Mouse (Mus musculus) kidney, postnatal 0 days (tissue): ENCODE measurements around the gene Rgs12. TPM values are rescaled to one million over a fixed set of nuclear protein-coding genes. Genes with fewer than 3 reads are reported as not detected.

ENCODE experiments used
- ATAC-seq: fragments of 200-750 bp; cut with Nextera tagmentation; replicated peaks from 2 replicates; pipeline ENCODE4 v1.8.0; 2017; ENCODE audit warnings: low read depth, moderate number of reproducible peaks, moderate TSS enrichment, moderate library complexity; ENCODE audit not compliant: low FRiP score
- DNase-seq: peaks from one replicate; pipeline ENCODE4 v3.0.0-alpha.2; 2016; ENCODE audit warnings: low spot score
- H3K27ac ChIP-seq: fragments of 300-500 bp; sonication (generic); 2 replicates; pipeline ENCODE4 v1.5.1; 2014; ENCODE audit warnings: mild to moderate bottlenecking
- H3K27me3 ChIP-seq: fragments of 300-500 bp; sonication (generic); 2 replicates; pipeline ENCODE4 v1.6.1; 2014; ENCODE audit warnings: low read length, mixed read lengths; ENCODE audit not compliant: insufficient read depth
- H3K36me3 ChIP-seq: fragments of 300-500 bp; sonication (generic); 2 replicates; pipeline ENCODE4 v1.6.1; 2014; ENCODE audit warnings: low read length, mixed read lengths; ENCODE audit not compliant: insufficient read depth
- H3K4me1 ChIP-seq: fragments of 300-500 bp; sonication (generic); replicated peaks from 2 replicates; pipeline ENCODE4 v1.6.1; 2014; ENCODE audit warnings: antibody characterized with exemption, low read length, mixed read lengths; ENCODE audit not compliant: insufficient read depth
- H3K4me2 ChIP-seq: fragments of 300-500 bp; sonication (generic); 2 replicates; pipeline ENCODE4 v1.6.1; 2014; ENCODE audit warnings: mild to moderate bottlenecking, low read length, moderate library complexity, mixed read lengths
- H3K4me3 ChIP-seq: fragments of 300-500 bp; sonication (generic); replicated peaks from 2 replicates; pipeline ENCODE4 v1.5.1; 2014; ENCODE audit warnings: low read depth, low read length
- H3K9ac ChIP-seq: fragments of 300-500 bp; sonication (generic); 2 replicates; pipeline ENCODE4 v1.6.1; 2014; ENCODE audit warnings: low read depth, low read length
- H3K9me3 ChIP-seq: fragments of 300-500 bp; sonication (generic); replicated peaks from 2 replicates; pipeline ENCODE4 v1.6.1; 2016; ENCODE audit warnings: low read length, inconsistent platforms, mixed read lengths
- CTCF ChIP-seq: IDR thresholded peaks from 2 replicates; pipeline ENCODE4 v1.5.1; 2016; ENCODE audit warnings: antibody characterized with exemption, low read depth, mild to moderate bottlenecking, moderate library complexity
- WGBS: fragments of 180-500 bp; shearing (Covaris S2); extraction: QIAGEN DNeasy Blood & Tissue Kit; methylation state at CpG from one replicate; pipeline ENCODE4 v1.1.7; 2014; 5-methylcytosine and 5-hydroxymethylcytosine counted together
- polyA plus RNA-seq: library from polyadenylated mRNA; unstranded; fragments of >200 nt; fragmentation: Nextera tagmentation; extraction: Ambion mirVana; gene quantifications from 2 replicates; pipeline ENCODE4 v1.2.1, GENCODE M21; 2015

Rgs12 gene
- polyA plus RNA-seq, 1 experiment from 2014 or later: 17.5 TPM

DNA sequence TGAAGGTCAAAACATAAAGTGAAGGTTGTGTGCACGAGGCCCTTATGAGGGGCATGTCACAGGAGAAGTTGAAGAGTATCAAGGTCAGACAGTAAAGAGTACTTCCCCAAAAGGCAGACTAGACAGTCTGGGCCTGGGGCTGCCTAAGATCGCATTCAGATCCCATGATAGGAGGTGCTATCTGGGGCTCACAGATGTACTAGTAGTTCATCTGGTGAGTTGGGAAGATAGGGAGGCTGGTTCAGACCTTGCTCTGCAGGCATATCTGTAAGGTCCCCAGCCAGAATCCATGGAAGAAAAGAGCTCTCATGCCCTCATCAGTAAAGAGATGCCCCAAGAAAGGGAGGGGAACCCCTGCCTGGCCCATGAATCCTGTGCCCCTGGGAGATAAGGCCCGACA, 30.5 kb upstream of the Rgs12 start:
- no peak overlapping the region for H3K4me3 ChIP-seq
- H3K9ac ChIP-seq: no peak overlapping the region
- H3K27ac ChIP-seq: no peak overlapping the region
- DNase-seq: no peak
- H3K4me1 ChIP-seq: no peaks in the 10 kb centered on the region
- TF ChIP-seq CTCF: no peak
- no peaks in the 10 kb centered on the region for H3K27me3 ChIP-seq
- no peaks in the 10 kb centered on the region for H3K36me3 ChIP-seq
- 78% methylated on average over 3 of the region's 3 CpGs for WGBS
- ATAC-seq: no peak
- no peak overlapping the region for H3K4me2 ChIP-seq
- H3K9me3 ChIP-seq: no peaks in the 10 kb centered on the region

DNA sequence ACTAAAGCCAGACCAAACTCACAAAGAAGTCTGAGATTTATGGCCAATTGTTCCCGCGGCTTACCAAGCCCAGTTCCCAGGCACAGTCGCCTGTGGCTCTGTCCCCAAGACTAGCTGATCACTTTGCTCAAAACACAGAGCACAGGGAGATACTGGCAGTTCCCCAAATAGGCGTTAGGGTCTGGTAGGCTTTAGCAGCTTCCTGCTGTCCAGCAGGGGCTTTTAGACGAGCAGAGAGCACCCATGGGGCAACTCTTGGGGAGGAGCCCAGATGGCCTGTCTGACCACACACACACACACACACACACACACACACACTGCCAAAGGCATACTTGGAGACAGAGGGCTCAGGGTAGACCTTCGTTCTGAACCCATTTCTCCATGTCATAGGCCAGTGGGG, 26.7 kb upstream of the Rgs12 start:
- TF ChIP-seq CTCF: no peak
- Histone ChIP-seq H3K4me1 (no peaks in the 10 kb centered on the region), H3K4me3 (no peak overlapping the region), H3K9ac (no peak overlapping the region), H3K27me3 (no peaks in the 10 kb centered on the region), H3K36me3 (no peaks in the 10 kb centered on the region), H3K27ac (no peak overlapping the region), H3K9me3 (no peaks in the 10 kb centered on the region), H3K4me2 (no peak overlapping the region)
- DNase-seq (no peak), ATAC-seq (no peak)
- 35% methylated on average over 6 of the region's 6 CpGs for WGBS

GRCm38 (mm10) chr5:34923920-34924319, 25.3 kb upstream of the Rgs12 start:
- Histone ChIP-seq H3K9ac (no peak overlapping the region), H3K4me3 (no peak overlapping the region), H3K27me3 (no peaks in the 10 kb centered on the region), H3K9me3 (no peaks in the 10 kb centered on the region), H3K4me2 (no peak overlapping the region), H3K36me3 (no peaks in the 10 kb centered on the region), H3K4me1 (no peaks in the 10 kb centered on the region), H3K27ac (no peak overlapping the region)
- ATAC-seq (no peak), DNase-seq (no peak)
- 95% methylated on average over 4 of the region's 4 CpGs for WGBS
- no peak for TF ChIP-seq CTCF

- ATAC-seq: no peak
- Histone ChIP-seq H3K4me1 (no peaks in the 10 kb centered on the region), H3K4me2 (no peak overlapping the region), H3K36me3 (no peaks in the 10 kb centered on the region), H3K9ac (no peak overlapping the region), H3K27me3 (no peaks in the 10 kb centered on the region), H3K27ac (no peak overlapping the region), H3K9me3 (no peaks in the 10 kb centered on the region), H3K4me3 (no peak overlapping the region)
- DNase-seq: no peak
- WGBS: 91% methylated on average over 7 of the region's 7 CpGs
- TF ChIP-seq CTCF: no peak
Observed at GRCm38 (mm10) chr5:34924519-34924918, 24.7 kb upstream of the Rgs12 start.

- Histone ChIP-seq H3K4me1 (peaks cover 15% of the 10 kb centered on the region; the same call in 1 of the 2 replicates), H3K9ac (no peak overlapping the region), H3K9me3 (no peaks in the 10 kb centered on the region), H3K27ac (no peak overlapping the region), H3K4me2 (no peak overlapping the region), H3K4me3 (no peak overlapping the region), H3K27me3 (no peaks in the 10 kb centered on the region), H3K36me3 (no peaks in the 10 kb centered on the region)
- ATAC-seq: no peak
- 83% methylated on average over 4 of the region's 4 CpGs for WGBS
- no peak for DNase-seq
- TF ChIP-seq CTCF: no peak
Observed at GRCm38 (mm10) chr5:34927648-34928047, 21.6 kb upstream of the Rgs12 start.

DNA sequence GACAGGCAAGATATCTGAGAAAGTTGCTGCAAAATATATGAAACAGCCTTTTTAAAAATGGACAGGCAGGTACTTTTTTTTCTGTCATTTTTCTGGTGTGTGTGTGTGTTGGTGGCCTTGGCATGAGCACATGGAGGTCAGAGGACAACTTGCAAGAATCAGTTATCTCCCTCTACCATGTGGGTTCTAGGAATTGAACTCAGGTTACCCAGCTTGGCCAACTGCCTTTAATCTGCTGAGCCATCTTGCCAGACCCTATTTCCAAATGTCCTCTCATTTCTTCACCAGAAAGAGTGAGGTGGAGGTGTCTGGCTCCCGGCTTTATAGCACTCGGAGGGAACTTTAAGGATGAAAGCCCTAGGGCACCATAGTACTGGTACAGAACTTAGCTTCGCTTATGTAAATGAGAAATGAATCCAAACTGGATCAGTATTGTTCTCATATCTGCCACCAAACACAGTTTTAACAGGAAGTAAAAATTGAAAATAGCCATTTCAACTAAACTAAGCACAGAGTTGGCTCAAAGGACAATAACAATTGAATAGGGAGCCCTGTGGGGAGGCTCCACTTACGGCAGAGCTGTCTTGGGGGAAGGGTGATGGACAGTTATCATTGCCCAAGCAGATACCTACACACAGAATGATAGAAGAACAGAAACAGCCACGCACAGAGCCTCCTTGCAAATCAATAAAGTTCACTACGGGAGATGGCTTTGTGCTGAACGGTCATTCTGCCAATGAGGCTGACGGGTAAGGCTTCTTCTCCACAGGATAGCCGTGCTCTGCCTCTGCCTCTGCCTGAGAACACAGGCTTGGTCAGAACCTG, 18.9 kb upstream of the Rgs12 start:
- Histone ChIP-seq H3K4me3 (no peak overlapping the region), H3K36me3 (no peaks in the 10 kb centered on the region), H3K27me3 (no peaks in the 10 kb centered on the region), H3K27ac (peak overlapping the region; percentile 84), H3K4me1 (peaks cover 15% of the 10 kb centered on the region; the same call in 1 of the 2 replicates), H3K9me3 (no peaks in the 10 kb centered on the region), H3K4me2 (no peak overlapping the region), H3K9ac (no peak overlapping the region)
- 90% methylated on average over 9 of the region's 9 CpGs for WGBS
- ATAC-seq (no peak), DNase-seq (no peak)
- no peak for TF ChIP-seq CTCF
